Mouse (Mus musculus): Measurements from ENCODE around the gene Hist1h2bl.

Gene Hist1h2bl

GRCm38 (mm10) chr13:21722373-21722925 is 6.5 kb upstream of the Hist1h2bl start:
- DNase-seq (ENCODE audit: low spot score) = peak; percentile 76

GRCm38 (mm10) chr13:21721757-21722372 is 5.9 kb upstream of the Hist1h2bl start, which contains the start of gene Hist1h2bm:
Hist1h2bm (plus strand) TSS chr13:21722044.
- peak; percentile 96 for DNase-seq (ENCODE audit: low spot score)

GRCm38 (mm10) chr13:21721107-21721756 is 5.3 kb upstream of the Hist1h2bl start:
- DNase-seq (ENCODE audit: low spot score) = peak; percentile 67

DNA sequence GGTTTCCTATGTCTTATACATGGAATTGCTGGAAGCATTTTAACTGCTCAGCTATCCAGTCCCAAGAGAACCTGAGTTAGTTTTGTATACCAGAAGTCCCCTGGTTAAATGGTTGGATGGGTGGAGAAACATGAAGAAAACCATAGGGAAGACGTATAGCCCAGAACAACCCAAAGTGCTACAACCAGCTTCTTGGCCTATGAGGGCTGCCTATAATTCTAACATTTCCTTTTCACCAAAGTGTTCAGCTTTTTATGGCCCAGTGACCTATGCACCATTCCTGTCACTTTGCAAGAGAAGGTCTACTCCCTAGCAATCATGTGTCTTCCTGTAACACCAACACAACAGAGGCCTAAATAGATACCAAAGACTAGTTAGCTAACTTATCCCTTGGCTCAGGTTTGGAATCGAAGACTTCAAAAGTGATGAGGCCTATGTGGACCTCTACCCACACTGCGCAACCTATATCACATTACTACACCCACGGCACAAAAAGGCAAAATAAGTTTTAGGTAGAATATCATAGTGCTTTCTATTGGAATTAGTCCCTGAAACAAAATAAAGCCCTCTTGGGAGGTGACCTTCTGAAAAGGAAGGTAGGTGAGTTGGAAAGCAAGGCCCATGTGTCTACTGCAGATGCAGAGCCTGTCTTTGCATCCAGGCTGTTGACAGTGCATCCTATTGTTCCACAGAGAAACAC is 2.6 kb upstream of the Hist1h2bl start:
- DNase-seq (ENCODE audit: low spot score) = peak; percentile 72

DNA sequence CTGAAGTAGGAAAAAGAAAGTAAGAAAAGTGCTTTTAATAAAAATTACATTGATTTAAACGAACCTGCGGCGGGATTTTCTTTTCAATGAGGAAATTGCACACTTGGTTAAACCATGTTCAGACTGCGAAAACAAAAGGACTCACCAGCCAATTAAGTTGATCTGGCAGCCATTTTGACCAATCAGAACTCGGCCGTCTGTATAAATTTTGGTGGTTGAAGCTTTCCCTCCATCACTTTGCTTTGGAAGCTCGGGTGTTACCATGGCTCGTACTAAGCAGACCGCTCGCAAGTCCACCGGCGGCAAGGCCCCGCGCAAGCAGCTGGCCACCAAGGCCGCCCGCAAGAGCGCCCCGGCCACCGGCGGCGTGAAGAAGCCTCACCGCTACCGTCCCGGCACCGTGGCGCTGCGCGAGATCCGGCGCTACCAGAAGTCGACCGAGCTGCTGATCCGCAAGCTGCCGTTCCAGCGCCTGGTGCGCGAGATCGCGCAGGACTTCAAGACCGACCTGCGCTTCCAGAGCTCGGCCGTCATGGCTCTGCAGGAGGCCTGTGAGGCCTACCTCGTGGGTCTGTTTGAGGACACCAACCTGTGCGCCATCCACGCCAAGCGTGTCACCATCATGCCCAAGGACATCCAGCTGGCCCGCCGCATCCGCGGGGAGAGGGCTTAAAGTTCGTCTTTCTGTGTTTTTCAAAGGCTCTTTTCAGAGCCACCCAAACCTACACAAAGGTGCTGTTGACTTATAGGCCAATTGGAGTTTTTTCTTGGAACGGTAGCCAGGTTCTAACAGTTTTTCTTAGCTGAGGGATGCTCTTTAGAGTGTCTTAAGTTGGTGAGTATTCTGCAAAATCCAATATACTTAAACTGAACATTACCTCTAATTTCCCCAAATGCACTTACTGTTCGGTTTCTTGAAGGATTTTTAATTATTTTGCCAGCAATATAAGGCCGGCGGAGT is 1.7 kb upstream of the Hist1h2bl start, which contains the start of gene Hist1h3h:
Gene Hist1h3h (plus strand): TSS at position 263 of the 961 bp plus-strand sequence.
- DNase-seq (ENCODE audit: low spot score) = peak; percentile 96

- peak; percentile 83 for DNase-seq (ENCODE audit: low spot score)
These were observed 823 bp upstream of the Hist1h2bl start for GRCm38 (mm10) chr13:21716540-21717391.

- peak; percentile 67 for DNase-seq (ENCODE audit: low spot score)
These were observed 646 bp downstream of the Hist1h2bl start for GRCm38 (mm10) chr13:21715131-21715863.

- peak; percentile 84 for DNase-seq (ENCODE audit: low spot score)
These were observed 1.2 kb downstream of the Hist1h2bl start for GRCm38 (mm10) chr13:21714725-21715124.

DNA sequence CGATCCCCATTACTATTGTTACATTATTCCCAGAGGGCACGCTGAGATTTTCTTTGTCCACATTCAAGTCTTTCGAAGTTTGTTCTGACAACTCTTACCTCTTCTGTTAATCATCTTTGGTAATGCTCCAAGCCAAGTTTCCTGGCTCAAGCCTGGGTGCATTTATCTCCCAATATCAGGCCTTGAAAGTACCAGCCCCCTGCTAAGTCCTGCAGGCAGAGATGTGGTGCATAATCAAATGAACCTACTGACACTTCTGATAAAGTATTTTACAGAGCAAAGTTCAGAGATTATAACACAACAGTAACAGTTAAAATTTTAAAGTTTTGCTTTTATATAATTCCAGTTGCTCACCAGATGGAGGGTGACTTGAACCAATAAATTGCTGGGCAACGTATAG is 4.2 kb downstream of the Hist1h2bl start:
- no peak for DNase-seq (ENCODE audit: low spot score)

- DNase-seq (ENCODE audit: low spot score) = peak; percentile 88
These were observed 5.0 kb downstream of the Hist1h2bl start for GRCm38 (mm10) chr13:21710821-21711525.

DNA sequence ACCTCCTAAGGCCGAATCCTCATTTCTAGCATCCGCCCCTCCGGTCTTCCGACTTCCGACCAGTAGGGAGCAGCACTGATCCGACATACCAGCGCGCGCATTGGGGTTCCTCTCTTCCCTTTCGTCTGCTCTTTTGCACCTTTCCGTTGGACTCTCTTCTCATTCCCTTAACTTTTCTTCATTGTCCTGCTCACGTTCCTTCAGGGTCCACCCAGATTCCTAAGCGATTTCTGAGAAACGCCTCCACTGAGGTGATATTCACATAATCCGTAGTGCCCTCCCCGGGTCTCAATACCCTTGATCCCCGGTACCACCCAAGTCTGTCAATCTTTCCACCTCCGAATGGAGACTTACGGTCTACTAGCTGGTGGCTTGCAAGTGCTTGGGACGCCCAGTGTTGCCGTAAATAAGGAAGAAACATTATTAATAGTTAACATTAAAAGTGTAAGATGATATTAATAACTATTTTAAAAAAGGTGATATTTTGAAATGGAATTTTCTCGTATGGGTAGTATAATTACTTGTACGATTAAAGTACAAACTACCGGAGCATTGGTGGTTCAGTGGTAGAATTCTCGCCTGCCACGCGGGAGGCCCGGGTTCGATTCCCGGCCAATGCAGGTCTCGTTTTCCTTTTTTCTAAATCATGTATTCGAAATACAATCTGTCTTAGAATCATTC is 5.8 kb downstream of the Hist1h2bl start:
- peak; percentile 95 for DNase-seq (ENCODE audit: low spot score)

- DNase-seq (ENCODE audit: low spot score) = no peak
These were observed 9.3 kb downstream of the Hist1h2bl start for GRCm38 (mm10) chr13:21706669-21707068.

DNA sequence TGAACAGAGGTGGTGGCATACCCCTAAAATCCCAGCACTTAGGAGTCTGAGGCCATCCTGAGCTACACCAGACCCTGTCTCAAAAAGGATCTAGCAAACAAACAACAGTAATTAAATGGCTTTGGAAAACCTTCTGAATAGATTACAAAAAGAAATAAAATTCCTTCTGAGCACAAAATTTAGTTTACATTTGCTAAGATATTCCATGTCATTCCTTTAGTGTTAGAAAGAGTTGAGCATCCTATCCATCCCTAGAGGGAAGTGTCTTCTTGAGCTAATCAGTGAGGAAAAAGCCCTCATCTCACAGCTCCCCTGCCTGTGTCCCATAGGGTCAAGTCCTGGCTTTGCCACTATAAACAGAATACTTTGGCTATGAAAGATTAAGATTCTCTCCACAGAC is 18.1 kb downstream of the Hist1h2bl start, which contains the start of gene Olfr1359:
Gene Olfr1359 (plus strand): TSS at position 301 of the 400 bp plus-strand sequence.
- DNase-seq (ENCODE audit: low spot score) = no peak

- no peak for DNase-seq (ENCODE audit: low spot score)
These were observed 38.6 kb downstream of the Hist1h2bl start, which contains the start of gene Olfr1360 for GRCm38 (mm10) chr13:21677305-21677704. Olfr1360 (minus strand) TSS chr13:21677405.

Data from embryo, embryonic 10.5 days (tissue).